8 mouse cellular contexts compared by ENCODE assay signal in the genomic region with DNA sequence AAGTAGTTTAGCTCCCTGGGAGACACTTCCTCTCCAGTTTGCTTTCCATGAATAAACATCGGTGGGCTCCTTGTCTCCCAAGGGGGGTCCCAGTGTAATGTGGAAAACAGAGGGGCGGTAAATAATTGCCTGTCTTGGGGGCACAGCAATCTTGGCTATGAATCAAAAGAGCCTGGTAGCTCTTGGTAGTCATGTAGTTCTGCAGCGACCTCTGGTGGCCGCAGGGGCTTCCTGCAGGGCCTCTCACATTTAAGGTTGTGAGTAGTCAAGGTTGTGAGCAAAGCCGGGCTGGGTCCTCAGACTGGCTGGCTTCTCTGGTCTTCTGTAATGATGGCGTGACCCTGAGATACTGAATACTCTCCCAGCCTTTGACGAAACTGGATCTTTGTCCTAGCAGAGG. TPM values are rescaled to one million over a fixed set of nuclear protein-coding genes. Genes with fewer than 3 reads are reported as not detected.
DNase-seq lines count a peak whose midpoint lies in the region; ATAC-seq and TF ChIP-seq lines count a peak whose summit lies in the region.

No protein-coding gene starts in this region.

- TF ChIP-seq POLR2A in kidney, adult 2 months (IDR thresholded peaks at IDR 0.05; ENCODE audit: low read depth, low read length), result no peak

- TF ChIP-seq CTCF in kidney, adult 2 months (conservative IDR thresholded peaks at IDR 0.05; ENCODE audit: insufficient read depth, insufficient read length, low read depth, low read length), result peak; percentile 80

- ATAC-seq in limb, embryonic 11.5 days (ENCODE audit: insufficient number of reproducible peaks, low FRiP score, low TSS enrichment, low read depth), result no peak; the same call in 1 of the 2 replicates
- ATAC-seq in neural tube, embryonic 12.5 days (ENCODE audit: low FRiP score, low read depth), result peak; percentile 63

- no peak overlapping the region for H3K27ac ChIP-seq in kidney, adult 2 months (ENCODE audit: insufficient read depth, low read depth, low read length)
- no peak overlapping the region for H3K27ac ChIP-seq in limb, embryonic 11.5 days (replicated peaks; ENCODE audit: low read depth, low read length)
- no peak overlapping the region for H3K27ac ChIP-seq in neural tube, embryonic 12.5 days

- H3K36me3 ChIP-seq in kidney, adult 2 months (ENCODE audit: control insufficient read depth, insufficient read depth, low read length), result no peaks in the 10 kb centered on the region; the same call in 1 of the 2 replicates
- peaks cover 12% of the 10 kb centered on the region; the same call in 1 of the 2 replicates for H3K36me3 ChIP-seq in limb, embryonic 11.5 days (ENCODE audit: control insufficient read depth, insufficient read depth, low read length)
- H3K36me3 ChIP-seq in neural tube, embryonic 12.5 days, result peaks cover 37% of the 10 kb centered on the region

- 17% methylated on average over 7 of the region's 7 CpGs for WGBS in kidney, adult 2 months
- WGBS in limb, embryonic 11.5 days, result 34% methylated on average over 7 of the region's 7 CpGs
- WGBS in neural tube, embryonic 12.5 days, result 27% methylated on average over 7 of the region's 7 CpGs

- H3K9ac ChIP-seq in limb, embryonic 11.5 days (ENCODE audit: low read length), result no peak overlapping the region
- H3K9ac ChIP-seq in neural tube, embryonic 12.5 days, result no peak overlapping the region

- no peak overlapping the region for H3K4me3 ChIP-seq in kidney, adult 2 months (ENCODE audit: insufficient read depth, low read depth, low read length)
- H3K4me3 ChIP-seq in limb, embryonic 11.5 days (ENCODE audit: low read depth, low read length), result no peak overlapping the region
- no peak overlapping the region for H3K4me3 ChIP-seq in neural tube, embryonic 12.5 days

- no peaks in the 10 kb centered on the region for H3K27me3 ChIP-seq in kidney, adult 2 months (replicated peaks; ENCODE audit: control insufficient read depth, insufficient read depth, low read length)
- no peaks in the 10 kb centered on the region for H3K27me3 ChIP-seq in limb, embryonic 11.5 days (ENCODE audit: control insufficient read depth, insufficient read depth, low read length)
- H3K27me3 ChIP-seq in neural tube, embryonic 12.5 days (replicated peaks), result no peaks in the 10 kb centered on the region

- H3K9me3 ChIP-seq in limb, embryonic 11.5 days (ENCODE audit: control insufficient read depth, low read length), result no peaks in the 10 kb centered on the region
- no peaks in the 10 kb centered on the region for H3K9me3 ChIP-seq in neural tube, embryonic 12.5 days

- DNase-seq in 3T3-L1 (ENCODE audit: low read depth, low spot score) (peak; percentile 78), R1 (ENCODE audit: low read depth, low spot score) (peak; percentile 77)
- peak; percentile 62 for DNase-seq in cerebellum, postnatal 36 days
- DNase-seq in gastrocnemius, postnatal 10 days, result peak; percentile 73
- peak; percentile 76 for DNase-seq in kidney, adult 2 months
- peak; percentile 88 for DNase-seq in limb, embryonic 11.5 days (ENCODE audit: low spot score)
- DNase-seq in thymus, postnatal 14 days, result peak; percentile 44

- no peak overlapping the region for H3K4me2 ChIP-seq in limb, embryonic 11.5 days (ENCODE audit: low read depth, severe bottlenecking)
- no peak overlapping the region for H3K4me2 ChIP-seq in neural tube, embryonic 12.5 days (replicated peaks)

- H3K4me1 ChIP-seq in kidney, adult 2 months (ENCODE audit: control insufficient read depth, insufficient read depth, low read length), result peaks cover 5% of the 10 kb centered on the region; the same call in 1 of the 2 replicates
- no peaks in the 10 kb centered on the region for H3K4me1 ChIP-seq in limb, embryonic 11.5 days (ENCODE audit: control insufficient read depth, insufficient read depth, low read length)
- H3K4me1 ChIP-seq in neural tube, embryonic 12.5 days, result no peaks in the 10 kb centered on the region

RNA-seq across cellular contexts. Expression of a gene that starts 33.1 kb away (rescaled TPM):
- total RNA-seq in gastrocnemius, postnatal 10 days (2021), result 1 to 10 TPM; 3.5 to 4.7 TPM
- 6.8 and 7.2 TPM in 2 replicates for polyA plus RNA-seq in kidney, adult 2 months (2012; rRNA removed)
- polyA plus RNA-seq in limb, embryonic 11.5 days (2014; fragmentation: Nextera tagmentation; extraction: Ambion mirVana), result 19.1 and 22.9 TPM in 2 replicates
- 13.4 and 14.7 TPM in 2 replicates for polyA plus RNA-seq in neural tube, embryonic 12.5 days (2016; fragmentation: Nextera tagmentation; extraction: Ambion mirVana)

RNA-seq across cellular contexts. Expression of a gene that starts 50.1 kb away (rescaled TPM):
- total RNA-seq in gastrocnemius, postnatal 10 days (2021), result not detected
- polyA plus RNA-seq in kidney, adult 2 months (2012; rRNA removed), result 7.9 TPM in 2 replicates
- polyA plus RNA-seq in limb, embryonic 11.5 days (2014; fragmentation: Nextera tagmentation; extraction: Ambion mirVana), result not detected in 2 replicates
- not detected in 2 replicates for polyA plus RNA-seq in neural tube, embryonic 12.5 days (2016; fragmentation: Nextera tagmentation; extraction: Ambion mirVana)

RNA-seq across cellular contexts. Expression of a gene that starts 54.7 kb away (rescaled TPM):
- not detected for total RNA-seq in gastrocnemius, postnatal 10 days (2021)
- 0.08 and 0.11 TPM in 2 replicates for polyA plus RNA-seq in kidney, adult 2 months (2012; rRNA removed)
- polyA plus RNA-seq in limb, embryonic 11.5 days (2014; fragmentation: Nextera tagmentation; extraction: Ambion mirVana), result not detected in 2 replicates
- polyA plus RNA-seq in neural tube, embryonic 12.5 days (2016; fragmentation: Nextera tagmentation; extraction: Ambion mirVana), result not detected in 2 replicates
